Comparison of ENCODE assay signal across 30 mouse cellular contexts in genomic region chr7:120188946-120189345, GRCm38 (mm10). TPM values are rescaled to one million over a fixed set of nuclear protein-coding genes. Genes with fewer than 3 reads are reported as not detected.
DNase-seq lines count a peak whose midpoint lies in the region; ATAC-seq lines count a peak whose summit lies in the region.
"Had no signal": no experiment of that assay in that cellular context is flagged by ENCODE, and none has a peak within 500 bp of the region (broad histone marks: within the 10 kb centered on the region; RNA-seq: fewer than 3 reads in every experiment).

No protein-coding gene starts in this region.

- peak; percentile 62 for DNase-seq in kidney, adult 9 months
- no peak for DNase-seq in kidney, adult 11 months
- no peak for DNase-seq in liver
- DNase-seq in layer of hippocampus, adult 9-11 months, result no peak
- no peak for DNase-seq in c-Kit-positive CD71-positive TER-119-positive erythroid progenitor cells, embryonic 14.5 days (ENCODE audit: low spot score)
- DNase-seq: adrenal gland, postnatal 25 days; B cell, adult 2 months; cerebellum, adult 18-20 months; gastrocnemius, postnatal 25 days; heart, adult 2 months; lung, postnatal 36 days; right cerebral cortex, adult 18-20 months; thymus, adult 18-20 months; thymus, postnatal 25 days had no signal

- H3K9ac ChIP-seq in liver, embryonic 12.5 days, result no peak overlapping the region
- no peak overlapping the region for H3K9ac ChIP-seq in liver, embryonic 15.5 days
- H3K9ac ChIP-seq: embryonic facial prominence, embryonic 15.5 days; heart, embryonic 12.5 days; hindbrain, embryonic 14.5 days; limb, embryonic 12.5 days; liver, embryonic 14.5 days; neural tube, embryonic 12.5 days had no signal

- H3K27ac ChIP-seq in liver, embryonic 12.5 days, result 0 out of 2 replicates have a peak overlapping the region, but pooled peaks have one; percentile 4
- peak overlapping the region; percentile 33; the same call in 1 of the 2 replicates for H3K27ac ChIP-seq in liver, embryonic 15.5 days (replicated peaks)
- H3K27ac ChIP-seq: embryonic facial prominence, embryonic 15.5 days; heart, adult 2 months; hindbrain, embryonic 14.5 days; limb, embryonic 12.5 days; liver, embryonic 14.5 days; neural tube, embryonic 12.5 days; stomach, postnatal 0 days had no signal

- no peaks in the 10 kb centered on the region for H3K36me3 ChIP-seq in liver, embryonic 12.5 days
- no peaks in the 10 kb centered on the region for H3K36me3 ChIP-seq in liver, embryonic 15.5 days (replicated peaks)
- H3K36me3 ChIP-seq: embryonic facial prominence, embryonic 15.5 days; heart, embryonic 12.5 days; limb, embryonic 12.5 days; neural tube, embryonic 12.5 days had no signal

- H3K9me3 ChIP-seq in liver, embryonic 12.5 days (replicated peaks), result no peaks in the 10 kb centered on the region
- H3K9me3 ChIP-seq in liver, embryonic 15.5 days (replicated peaks), result no peaks in the 10 kb centered on the region
- H3K9me3 ChIP-seq: embryonic facial prominence, embryonic 15.5 days; heart, embryonic 12.5 days; limb, embryonic 12.5 days; neural tube, embryonic 12.5 days had no signal

- H3K4me2 ChIP-seq in liver, embryonic 12.5 days, result no peak overlapping the region
- H3K4me2 ChIP-seq in liver, embryonic 15.5 days, result no peak overlapping the region
- H3K4me2 ChIP-seq: embryonic facial prominence, embryonic 15.5 days; heart, embryonic 12.5 days; hindbrain, embryonic 14.5 days; limb, embryonic 12.5 days; midbrain, embryonic 11.5 days; neural tube, embryonic 12.5 days had no signal

- peaks cover 3% of the 10 kb centered on the region; the same call in 1 of the 2 replicates for H3K4me1 ChIP-seq in liver, embryonic 12.5 days
- no peaks in the 10 kb centered on the region for H3K4me1 ChIP-seq in liver, embryonic 15.5 days (replicated peaks)
- H3K4me1 ChIP-seq: neural tube, embryonic 12.5 days had no signal

- no peaks in the 10 kb centered on the region for H3K27me3 ChIP-seq in liver, embryonic 12.5 days (replicated peaks)
- H3K27me3 ChIP-seq in liver, embryonic 15.5 days, result no peaks in the 10 kb centered on the region
- H3K27me3 ChIP-seq: embryonic facial prominence, embryonic 15.5 days; heart, embryonic 12.5 days; limb, embryonic 12.5 days; neural tube, embryonic 12.5 days had no signal

- H3K4me3 ChIP-seq in liver, embryonic 12.5 days, result no peak overlapping the region
- H3K4me3 ChIP-seq in liver, embryonic 15.5 days (replicated peaks), result no peak overlapping the region
- H3K4me3 ChIP-seq: embryonic facial prominence, embryonic 15.5 days; heart, adult 2 months; heart, embryonic 12.5 days; limb, embryonic 12.5 days; myocyte; neural tube, embryonic 12.5 days had no signal

- 64% methylated on average over 5 of the region's 5 CpGs for WGBS in liver, embryonic 12.5 days (ENCODE audit: insufficient replicate concordance)
- 73% methylated on average over 5 of the region's 5 CpGs for WGBS in liver, embryonic 15.5 days (ENCODE audit: insufficient replicate concordance)

- ATAC-seq in liver, embryonic 12.5 days, result no peak
- no peak for ATAC-seq in liver, embryonic 15.5 days (ENCODE audit: insufficient read depth)
- ATAC-seq: forebrain, embryonic 14.5 days had no signal

RNA-seq across cellular contexts. Expression of gene Crym, which starts 13.0 kb away (rescaled TPM):
- polyA plus RNA-seq in liver, embryonic 12.5 days (2016; fragmentation: Nextera tagmentation; extraction: Ambion mirVana), result 0.23 and 0.43 TPM in 2 replicates
- 0.51 and 0.68 TPM in 2 replicates for polyA plus RNA-seq in liver, embryonic 15.5 days (2015; fragmentation: Nextera tagmentation; extraction: Ambion mirVana)

RNA-seq across cellular contexts. Expression of gene Abca14, which starts 14.8 kb away (rescaled TPM):
- 0.43 TPM in 1 of 2 replicates, not detected in the other for polyA plus RNA-seq in liver, embryonic 12.5 days (2016; fragmentation: Nextera tagmentation; extraction: Ambion mirVana)
- polyA plus RNA-seq in liver, embryonic 15.5 days (2015; fragmentation: Nextera tagmentation; extraction: Ambion mirVana), result not detected in 2 replicates
- polyA plus RNA-seq: embryonic facial prominence, embryonic 15.5 days; forebrain, embryonic 14.5 days; heart, adult 2 months; heart, embryonic 12.5 days; heart, postnatal 0 days; hindbrain, embryonic 14.5 days; limb, embryonic 12.5 days; lung, embryonic 16.5 days; midbrain, embryonic 11.5 days; midbrain, postnatal 0 days; myocyte; neural tube, embryonic 12.5 days; spleen, adult 2 months; stomach, postnatal 0 days had no signal

RNA-seq across cellular contexts. Expression of gene Anks4b, which starts 15.3 kb away (rescaled TPM):
- 1.2 and 1.3 TPM in 2 replicates for polyA plus RNA-seq in liver, embryonic 12.5 days (2016; fragmentation: Nextera tagmentation; extraction: Ambion mirVana)
- 1.7 and 1.9 TPM in 2 replicates for polyA plus RNA-seq in liver, embryonic 15.5 days (2015; fragmentation: Nextera tagmentation; extraction: Ambion mirVana)
- polyA plus RNA-seq: embryonic facial prominence, embryonic 15.5 days; forebrain, embryonic 14.5 days; heart, adult 2 months; heart, postnatal 0 days; hindbrain, embryonic 14.5 days; limb, embryonic 12.5 days; lung, embryonic 16.5 days; midbrain, embryonic 11.5 days; midbrain, postnatal 0 days; myocyte; spleen, adult 2 months had no signal

RNA-seq across cellular contexts. Expression of gene Zp2, which starts 43.9 kb away (rescaled TPM):
- not detected in 2 replicates for polyA plus RNA-seq in liver, embryonic 12.5 days (2016; fragmentation: Nextera tagmentation; extraction: Ambion mirVana)
- polyA plus RNA-seq in liver, embryonic 15.5 days (2015; fragmentation: Nextera tagmentation; extraction: Ambion mirVana), result 0.13 TPM in 1 of 2 replicates, not detected in the other
- polyA plus RNA-seq: forebrain, embryonic 14.5 days; heart, embryonic 12.5 days; hindbrain, embryonic 14.5 days; limb, embryonic 12.5 days; liver, embryonic 14.5 days; lung, embryonic 16.5 days; midbrain, embryonic 11.5 days; midbrain, postnatal 0 days; neural tube, embryonic 12.5 days; spleen, adult 2 months; stomach, postnatal 0 days had no signal
